Mouse (Mus musculus): Measurements from ENCODE around the gene Zfand5. TPM values are rescaled to one million over a fixed set of nuclear protein-coding genes. Genes with fewer than 3 reads are reported as not detected.

Zfand5 gene
- polyA plus RNA-seq, 1 experiment from 2014 or later = 119 TPM

- WGBS = 83% methylated on average over 11 of the region's 11 CpGs
Observed at GRCm38 (mm10) chr19:21331621-21332155, 59.6 kb downstream of the Zfand5 start.

More at GRCm38 (mm10) chr19:21331621-21332155, 59.6 kb downstream of the Zfand5 start:
- Histone ChIP-seq H3K27ac (replicated peaks; ENCODE audit: low read depth, low read length) (no peak overlapping the region), H3K4me2 (ENCODE audit: low read depth, severe bottlenecking) (no peak overlapping the region), H3K4me1 (ENCODE audit: control insufficient read depth, insufficient read depth, low read length) (no peaks in the 10 kb centered on the region), H3K27me3 (ENCODE audit: control insufficient read depth, insufficient read depth, low read length) (no peaks in the 10 kb centered on the region), H3K36me3 (ENCODE audit: control insufficient read depth, insufficient read depth, low read length) (no peaks in the 10 kb centered on the region), H3K4me3 (ENCODE audit: low read depth, low read length) (no peak overlapping the region), H3K9me3 (ENCODE audit: control insufficient read depth, low read length) (no peaks in the 10 kb centered on the region), H3K9ac (ENCODE audit: low read length) (no peak overlapping the region)
- no peak for ATAC-seq (ENCODE audit: insufficient number of reproducible peaks, low FRiP score, low TSS enrichment, low read depth)
- no peak for DNase-seq (ENCODE audit: low spot score)

Other genes with a start within 250 kb of the Zfand5 start
- gene Gda, start 201.2 kb downstream of the Zfand5 start, polyA plus RNA-seq (2014; fragmentation: Nextera tagmentation; extraction: Ambion mirVana) = 0.07 TPM in 1 of 2 replicates, not detected in the other